Mouse (Mus musculus): ENCODE measurements around the gene Polr2h. TPM values are rescaled to one million over a fixed set of nuclear protein-coding genes. Genes with fewer than 3 reads are reported as not detected.

Gene Polr2h
- polyA plus RNA-seq, 1 experiment from 2014 or later = 52.6 TPM

DNA sequence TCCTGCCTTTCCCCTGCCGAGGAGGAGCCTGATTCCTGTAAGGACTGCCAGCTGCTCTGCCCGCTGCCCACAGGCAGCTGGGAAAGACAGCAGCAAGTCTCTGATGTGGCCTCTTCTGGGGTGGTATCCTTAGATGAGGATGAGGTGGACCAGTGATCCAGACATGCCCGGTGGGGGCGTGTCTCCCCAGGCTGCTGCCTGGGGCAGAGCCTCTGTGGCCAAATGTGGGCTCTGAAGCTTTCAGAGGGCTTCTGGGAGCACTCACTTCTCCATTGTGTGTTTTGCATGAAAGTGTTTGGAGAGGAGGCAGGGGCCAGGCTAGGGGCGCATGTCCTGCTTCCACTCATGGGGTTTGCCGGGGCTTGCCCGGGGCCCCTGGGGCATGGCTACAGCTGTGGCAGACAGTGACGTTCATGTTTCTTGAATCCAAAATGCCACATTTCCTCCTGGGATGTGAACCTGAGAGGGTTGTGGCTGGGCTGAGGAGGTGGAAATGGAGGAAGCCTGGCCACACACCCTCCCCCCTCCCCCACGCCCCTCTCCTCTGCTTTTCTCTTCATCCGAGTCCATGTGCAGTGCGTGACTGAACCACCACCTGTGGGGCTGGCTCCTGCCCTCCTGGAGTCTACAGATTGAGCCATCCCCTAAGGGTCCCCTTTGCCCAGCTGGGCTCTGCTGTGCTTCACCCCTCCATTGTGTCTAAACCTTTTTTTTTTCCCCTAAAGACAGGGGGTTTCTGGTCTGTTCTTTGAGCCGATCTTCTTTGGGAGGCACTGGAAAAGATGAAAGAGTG lies 15.5 kb upstream of the Polr2h start:
- Histone ChIP-seq H3K4me3 (no peak overlapping the region), H3K4me1 (peaks cover 21% of the 10 kb centered on the region), H3K27ac (replicated peaks) (no peak overlapping the region), H3K27me3 (replicated peaks) (no peaks in the 10 kb centered on the region), H3K4me2 (peak overlapping the region; percentile 13), H3K9ac (peak overlapping the region; percentile 69), H3K9me3 (no peaks in the 10 kb centered on the region), H3K36me3 (peaks cover 42% of the 10 kb centered on the region)
- WGBS = 39% methylated on average over 12 of the region's 12 CpGs
- no peak for ATAC-seq (ENCODE audit: extremely low read depth, insufficient number of reproducible peaks, low FRiP score, low TSS enrichment)

DNA sequence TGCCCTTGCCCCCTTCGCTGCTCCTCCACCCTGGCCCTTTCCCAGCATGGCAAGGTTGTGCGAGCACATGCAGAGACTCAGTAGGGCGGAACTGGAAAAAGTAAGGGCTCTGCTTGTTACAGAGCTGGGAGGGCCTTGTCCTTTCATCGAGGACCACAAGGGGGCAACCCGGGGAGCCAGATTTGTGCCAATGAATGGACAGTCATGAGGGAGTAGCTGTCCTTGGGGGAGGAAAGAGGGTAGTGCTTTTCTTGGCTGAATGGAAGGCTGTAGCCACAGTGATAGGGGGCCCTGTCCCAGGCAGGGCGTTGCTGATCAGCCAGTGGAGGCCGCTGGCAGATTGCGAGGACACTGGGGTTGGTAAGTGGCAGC lies 15.0 kb upstream of the Polr2h start:
- Histone ChIP-seq H3K4me3 (no peak overlapping the region), H3K4me1 (peaks cover 21% of the 10 kb centered on the region), H3K9me3 (no peaks in the 10 kb centered on the region), H3K9ac (peak overlapping the region; percentile 69), H3K27ac (replicated peaks) (no peak overlapping the region), H3K36me3 (peaks cover 48% of the 10 kb centered on the region), H3K4me2 (peak overlapping the region; percentile 13), H3K27me3 (replicated peaks) (no peaks in the 10 kb centered on the region)
- 6% methylated on average over 8 of the region's 8 CpGs for WGBS
- ATAC-seq (ENCODE audit: extremely low read depth, insufficient number of reproducible peaks, low FRiP score, low TSS enrichment) = no peak

DNA sequence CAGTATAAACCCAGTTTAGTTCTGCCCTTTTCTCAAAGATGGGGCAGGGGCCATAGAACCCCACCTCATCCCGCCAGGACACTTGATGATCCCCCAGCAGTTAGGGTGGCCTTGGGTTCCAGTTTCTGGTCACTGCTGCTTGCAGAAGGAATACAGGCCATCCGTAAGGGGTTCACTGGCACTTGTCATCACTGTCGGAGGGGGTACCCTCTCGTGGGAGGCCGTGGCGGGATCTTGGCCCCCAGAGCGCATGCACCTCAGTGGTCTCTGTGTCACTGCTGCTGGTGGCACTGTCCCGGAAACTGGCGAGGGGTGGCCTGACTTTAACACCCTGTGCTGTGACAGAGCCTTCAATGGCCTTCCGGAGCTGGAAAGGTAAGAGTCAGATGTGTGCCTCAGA lies 14.4 kb upstream of the Polr2h start:
- peaks cover 21% of the 10 kb centered on the region for H3K4me1 ChIP-seq
- ATAC-seq (ENCODE audit: extremely low read depth, insufficient number of reproducible peaks, low FRiP score, low TSS enrichment) = no peak
- no peak overlapping the region for H3K9ac ChIP-seq
- 86% methylated on average over 10 of the region's 10 CpGs for WGBS
- no peak overlapping the region for H3K4me3 ChIP-seq
- H3K27ac ChIP-seq (replicated peaks) = no peak overlapping the region
- peaks cover 54% of the 10 kb centered on the region for H3K36me3 ChIP-seq
- H3K4me2 ChIP-seq = no peak overlapping the region
- no peaks in the 10 kb centered on the region for H3K9me3 ChIP-seq
- H3K27me3 ChIP-seq (replicated peaks) = no peaks in the 10 kb centered on the region

DNA sequence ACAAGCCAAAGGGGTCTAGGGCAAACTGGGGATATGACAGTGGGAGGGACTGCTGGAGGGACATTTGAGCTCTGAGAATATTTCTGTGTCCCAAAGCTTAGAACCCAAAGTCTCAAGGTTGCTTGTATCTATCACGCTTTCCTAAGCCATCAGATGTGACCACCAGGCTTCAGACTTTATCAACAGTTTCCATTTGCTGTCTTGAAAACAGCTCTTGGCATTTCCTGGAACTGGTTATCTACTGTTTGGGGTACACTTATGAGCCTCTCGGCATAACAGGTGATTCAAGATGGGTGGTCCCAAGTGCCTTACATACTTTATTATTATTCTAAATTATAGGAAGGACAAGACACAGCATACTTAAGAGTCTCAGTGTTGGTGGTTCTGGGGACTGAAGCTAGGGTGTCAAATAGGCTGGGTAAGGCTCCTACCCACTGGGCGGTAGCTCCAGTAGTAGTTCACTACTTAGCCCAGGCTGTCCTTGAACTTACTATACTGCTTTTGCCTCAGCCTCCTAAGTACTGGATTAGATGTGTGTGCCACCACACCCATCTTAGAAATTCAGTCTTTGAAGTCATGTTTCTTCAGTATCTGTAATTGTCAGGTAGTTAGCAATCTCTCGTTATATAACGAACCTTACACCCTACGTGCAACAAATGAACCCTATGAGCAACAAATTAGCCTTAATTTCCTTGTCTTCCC lies 13.6 kb upstream of the Polr2h start:
- no peak for ATAC-seq (ENCODE audit: extremely low read depth, insufficient number of reproducible peaks, low FRiP score, low TSS enrichment)
- Histone ChIP-seq H3K36me3 (peaks cover 59% of the 10 kb centered on the region), H3K4me1 (peaks cover 21% of the 10 kb centered on the region), H3K27me3 (replicated peaks) (no peaks in the 10 kb centered on the region), H3K4me2 (no peak overlapping the region), H3K9ac (no peak overlapping the region), H3K4me3 (no peak overlapping the region), H3K9me3 (no peaks in the 10 kb centered on the region), H3K27ac (replicated peaks) (no peak overlapping the region)
- 86% methylated on average over 6 of the region's 6 CpGs for WGBS

DNA sequence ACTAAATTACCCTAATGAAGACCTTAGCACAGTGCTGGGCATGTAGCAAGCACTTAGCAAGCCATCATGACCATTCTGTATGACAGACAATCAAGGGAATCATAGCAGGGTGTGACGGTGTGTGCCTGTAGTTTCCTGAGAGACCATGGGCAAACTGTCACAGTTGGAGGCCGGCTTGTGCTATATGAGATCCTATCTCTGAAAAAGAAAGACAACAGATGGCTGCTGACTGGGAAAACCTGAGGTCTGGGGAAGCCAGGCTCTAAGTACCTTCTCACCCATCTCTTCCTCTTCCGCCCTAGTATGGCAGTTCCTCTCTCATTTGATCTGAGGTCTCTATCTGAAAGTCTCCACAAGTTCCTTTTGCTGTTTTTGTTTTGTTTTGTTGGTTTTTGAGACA lies 11.7 kb upstream of the Polr2h start:
- WGBS = 65% methylated on average over 3 of the region's 3 CpGs
- H3K9ac ChIP-seq = no peak overlapping the region
- no peak overlapping the region for H3K4me3 ChIP-seq
- H3K27ac ChIP-seq (replicated peaks) = no peak overlapping the region
- no peak overlapping the region for H3K4me2 ChIP-seq
- peaks cover 55% of the 10 kb centered on the region for H3K36me3 ChIP-seq
- no peak for ATAC-seq (ENCODE audit: extremely low read depth, insufficient number of reproducible peaks, low FRiP score, low TSS enrichment)
- no peaks in the 10 kb centered on the region for H3K27me3 ChIP-seq (replicated peaks)
- no peaks in the 10 kb centered on the region for H3K9me3 ChIP-seq
- peaks cover 21% of the 10 kb centered on the region for H3K4me1 ChIP-seq

DNA sequence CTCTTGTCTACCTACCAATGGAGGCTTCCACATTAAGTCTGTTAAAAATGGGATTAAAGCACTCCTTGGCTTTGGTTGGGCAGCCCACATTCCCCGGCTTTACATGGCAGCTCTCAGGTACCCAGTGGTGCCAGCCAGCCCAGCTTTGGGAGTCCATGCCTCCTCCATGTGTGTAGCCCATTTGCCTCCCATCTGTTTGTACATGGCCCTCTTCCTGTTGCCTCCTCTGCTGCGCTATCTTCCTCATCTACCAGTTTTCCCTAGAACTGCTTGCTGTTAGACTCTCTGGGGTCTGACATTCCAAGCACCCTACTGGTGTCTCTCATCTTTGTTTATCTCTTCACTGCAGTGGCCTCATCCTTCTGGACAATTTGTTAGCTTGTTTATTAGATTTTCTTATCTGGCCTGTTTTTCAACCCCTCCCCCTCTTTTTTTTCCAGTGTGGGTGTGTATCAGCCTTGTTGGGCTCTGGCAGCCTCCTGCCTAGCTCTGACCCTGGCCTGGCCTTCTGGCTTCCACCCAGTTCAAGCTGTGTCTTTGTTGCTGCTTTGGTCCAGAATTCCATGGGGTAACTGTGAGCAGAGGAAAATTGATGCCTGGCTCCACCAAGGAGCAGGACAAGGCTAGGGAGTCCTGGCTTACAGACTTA lies 10.9 kb upstream of the Polr2h start:
- WGBS = 72% methylated on average over 2 of the region's 2 CpGs
- no peak for ATAC-seq (ENCODE audit: extremely low read depth, insufficient number of reproducible peaks, low FRiP score, low TSS enrichment)

DNA sequence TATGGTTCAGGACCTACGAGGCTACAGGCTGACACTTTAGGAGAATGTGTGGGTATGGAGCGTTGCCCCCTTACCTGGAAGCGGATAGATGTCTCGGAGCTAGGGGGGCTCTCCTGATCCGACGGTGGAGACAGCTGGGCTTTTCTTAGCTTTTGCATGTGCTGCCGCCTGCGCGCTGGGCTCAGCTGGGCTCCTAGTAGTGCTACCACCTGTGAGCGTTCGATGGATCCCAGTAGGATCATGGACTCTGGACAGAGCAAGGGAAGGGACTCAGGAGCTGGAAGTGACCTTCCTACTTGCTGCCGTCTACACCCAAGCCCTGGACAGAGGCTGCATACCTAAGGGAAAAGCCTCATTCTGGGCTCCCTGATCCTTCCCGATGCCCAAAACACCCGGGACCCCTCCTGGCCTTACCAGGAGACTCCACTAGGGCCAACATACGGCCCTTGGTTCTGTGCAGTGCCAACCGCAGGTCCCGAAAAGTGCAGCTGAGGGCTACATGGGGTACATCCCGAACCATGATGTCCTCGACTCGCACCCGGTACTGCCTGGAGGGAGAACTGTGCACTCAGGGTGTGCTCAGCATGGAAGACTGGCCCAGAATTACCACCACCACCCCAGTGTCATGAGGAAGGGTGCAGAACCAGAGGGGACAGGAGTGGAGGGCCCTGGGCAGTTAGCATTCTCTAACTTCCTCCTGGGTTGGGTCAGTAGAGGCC lies 9.1 kb upstream of the Polr2h start:
- Histone ChIP-seq H3K9me3 (no peaks in the 10 kb centered on the region), H3K27ac (replicated peaks) (no peak overlapping the region), H3K36me3 (peaks cover 66% of the 10 kb centered on the region), H3K27me3 (replicated peaks) (no peaks in the 10 kb centered on the region), H3K4me2 (no peak overlapping the region), H3K9ac (no peak overlapping the region), H3K4me1 (no peaks in the 10 kb centered on the region; the same call in 1 of the 2 replicates), H3K4me3 (no peak overlapping the region)
- 86% methylated on average over 21 of the region's 21 CpGs for WGBS
- no peak for ATAC-seq (ENCODE audit: extremely low read depth, insufficient number of reproducible peaks, low FRiP score, low TSS enrichment)

More for the DNA sequence above, 10.9 kb upstream of the Polr2h start:
- no peak overlapping the region for H3K4me2 ChIP-seq
- no peak overlapping the region for H3K9ac ChIP-seq
- no peak overlapping the region for H3K27ac ChIP-seq (replicated peaks)
- no peak overlapping the region for H3K4me3 ChIP-seq
- H3K27me3 ChIP-seq (replicated peaks) = no peaks in the 10 kb centered on the region
- no peaks in the 10 kb centered on the region for H3K9me3 ChIP-seq
- peaks cover 18% of the 10 kb centered on the region for H3K4me1 ChIP-seq
- H3K36me3 ChIP-seq = peaks cover 62% of the 10 kb centered on the region

DNA sequence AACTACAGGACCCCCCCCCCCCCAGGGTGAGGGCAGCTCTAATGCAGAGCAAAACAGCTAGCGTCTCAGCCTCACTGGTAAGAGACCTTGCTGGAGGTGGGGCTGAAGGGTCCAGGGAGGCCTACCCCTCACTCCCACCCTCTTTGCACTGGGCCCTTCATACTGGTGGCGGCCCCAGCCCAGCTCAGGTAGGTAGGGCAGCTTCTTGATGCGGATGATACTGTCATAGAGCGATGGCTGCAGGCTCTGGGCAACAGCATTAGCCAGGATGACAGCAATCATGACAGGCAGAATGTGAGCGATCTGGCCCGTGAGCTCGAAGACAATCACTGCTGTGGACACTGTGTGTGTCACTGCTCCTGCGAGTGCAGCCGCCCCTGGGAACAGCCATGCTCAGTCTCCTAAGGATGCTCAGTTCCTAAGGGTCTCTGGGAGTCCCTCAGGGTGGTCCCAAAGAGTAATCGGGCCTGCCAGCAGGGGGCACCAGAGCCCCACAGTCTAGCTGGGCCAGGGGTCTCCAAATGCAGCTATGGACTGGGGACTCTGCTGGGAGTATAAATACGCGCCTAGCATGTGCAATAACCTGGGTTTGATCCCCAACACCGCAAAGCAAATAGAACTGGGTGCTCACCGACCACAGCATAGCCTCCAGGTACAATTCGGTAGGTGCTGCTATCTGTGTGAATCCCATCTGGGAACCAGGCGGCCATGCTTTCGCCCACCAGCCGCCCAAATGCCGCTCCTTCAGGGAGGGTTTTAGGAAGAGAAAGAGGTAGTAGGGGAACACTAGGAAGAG lies 8.3 kb upstream of the Polr2h start:
- Histone ChIP-seq H3K27ac (replicated peaks) (no peak overlapping the region), H3K4me2 (no peak overlapping the region), H3K27me3 (replicated peaks) (no peaks in the 10 kb centered on the region), H3K4me3 (no peak overlapping the region), H3K9ac (no peak overlapping the region), H3K36me3 (peaks cover 65% of the 10 kb centered on the region), H3K4me1 (peaks cover 7% of the 10 kb centered on the region), H3K9me3 (no peaks in the 10 kb centered on the region)
- no peak for ATAC-seq (ENCODE audit: extremely low read depth, insufficient number of reproducible peaks, low FRiP score, low TSS enrichment)
- WGBS = 74% methylated on average over 19 of the region's 19 CpGs

DNA sequence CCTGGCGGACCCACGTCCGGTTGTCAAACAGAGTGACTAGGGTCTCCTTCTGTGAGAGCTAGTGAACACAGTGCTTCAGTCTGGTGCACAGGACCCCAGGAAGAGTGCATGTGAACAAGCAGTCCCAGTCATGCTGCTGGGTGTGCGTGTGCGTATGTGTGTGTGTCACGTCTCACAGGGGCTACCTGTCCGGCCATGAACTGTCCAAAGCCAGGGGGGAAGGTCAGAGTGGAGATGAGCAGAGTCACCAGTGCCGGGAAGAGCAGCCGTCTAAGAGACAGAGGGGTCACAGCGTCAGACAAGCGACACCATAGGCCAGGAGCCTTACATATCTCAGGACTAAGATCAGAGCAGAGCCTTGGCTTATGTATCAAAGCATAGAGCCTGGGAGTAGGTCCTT lies 7.1 kb upstream of the Polr2h start:
- no peak overlapping the region for H3K9ac ChIP-seq
- no peak overlapping the region for H3K27ac ChIP-seq (replicated peaks)
- no peaks in the 10 kb centered on the region for H3K27me3 ChIP-seq (replicated peaks)
- WGBS = 88% methylated on average over 11 of the region's 11 CpGs
- peaks cover 18% of the 10 kb centered on the region for H3K4me1 ChIP-seq
- peaks cover 60% of the 10 kb centered on the region for H3K36me3 ChIP-seq
- no peak overlapping the region for H3K4me2 ChIP-seq
- ATAC-seq (ENCODE audit: extremely low read depth, insufficient number of reproducible peaks, low FRiP score, low TSS enrichment) = no peak
- no peaks in the 10 kb centered on the region for H3K9me3 ChIP-seq
- H3K4me3 ChIP-seq = no peak overlapping the region

DNA sequence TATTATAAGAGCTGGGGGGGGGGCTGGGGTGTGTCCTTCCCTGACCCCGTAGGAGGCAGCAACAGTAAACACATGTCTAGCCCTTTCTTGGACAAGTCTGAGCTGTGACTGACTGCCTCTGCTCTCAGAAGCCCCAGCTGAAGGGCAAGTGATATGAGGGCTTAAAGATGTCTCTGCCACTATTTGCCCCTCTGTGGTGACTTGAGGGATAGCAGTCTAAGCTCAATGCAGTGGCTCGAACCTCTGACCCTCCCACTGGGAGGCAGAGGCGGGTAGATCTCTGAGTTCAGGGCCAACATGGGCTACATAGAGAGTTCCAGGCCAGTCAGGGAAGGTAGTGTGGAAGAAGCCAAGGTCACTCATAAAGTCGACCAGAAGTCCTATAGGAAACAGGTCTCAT lies 6.7 kb upstream of the Polr2h start:
- 78% methylated on average over 4 of the region's 4 CpGs for WGBS
- H3K9ac ChIP-seq = no peak overlapping the region
- no peak overlapping the region for H3K27ac ChIP-seq (replicated peaks)
- H3K27me3 ChIP-seq (replicated peaks) = no peaks in the 10 kb centered on the region
- H3K4me1 ChIP-seq = peaks cover 22% of the 10 kb centered on the region
- peaks cover 55% of the 10 kb centered on the region for H3K36me3 ChIP-seq
- ATAC-seq (ENCODE audit: extremely low read depth, insufficient number of reproducible peaks, low FRiP score, low TSS enrichment) = no peak
- H3K4me2 ChIP-seq = no peak overlapping the region
- no peaks in the 10 kb centered on the region for H3K9me3 ChIP-seq
- no peak overlapping the region for H3K4me3 ChIP-seq

All from heart, embryonic 13.5 days (tissue).